Mouse (Mus musculus): ENCODE measurements around the gene Olfr1293-ps.

The Olfr1293-ps gene

DNA sequence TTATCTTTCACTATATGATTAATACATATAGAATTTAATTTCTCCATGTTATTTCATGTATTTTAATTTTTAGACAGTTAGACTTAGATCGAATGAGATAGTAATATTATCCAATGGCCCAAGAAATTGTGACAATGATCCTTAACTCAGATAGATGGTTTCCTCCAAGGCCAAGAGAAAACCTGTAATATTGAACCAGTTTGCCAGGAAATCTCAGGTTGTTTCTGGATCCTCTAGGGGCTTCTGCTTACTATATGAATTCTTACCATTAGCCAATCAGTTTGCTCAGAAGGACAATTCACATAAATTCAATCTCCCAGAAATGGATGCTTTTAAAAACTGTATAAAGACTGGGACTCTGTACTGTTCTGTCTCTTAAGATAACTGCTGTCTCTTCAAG lies at the start of gene Olfr1293-ps:
Gene Olfr1293-ps (plus strand): TSS at position 301 of the 400 bp plus-strand sequence.
- in situ Hi-C loops (cut with MboI, MseI) = no loop called here

GRCm38 (mm10) chr2:111480519-111480918 lies 44.5 kb upstream of the Olfr1293-ps start, which contains the start of gene Olfr1289:
Gene Olfr1289 (plus strand): TSS chr2:111480819.
- in situ Hi-C loops (cut with MboI, MseI) = no loop called here

- in situ Hi-C loops (cut with MboI, MseI) = no loop called here
Measured at GRCm38 (mm10) chr2:111493729-111494128, 31.3 kb upstream of the Olfr1293-ps start, which contains the start of gene Olfr1290. Gene Olfr1290 (minus strand): TSS chr2:111493829.

- in situ Hi-C loops (cut with MboI, MseI) = no loop called here
Measured at GRCm38 (mm10) chr2:111496880-111497279, 28.1 kb upstream of the Olfr1293-ps start, which contains the start of gene Olfr1291-ps1. Gene Olfr1291-ps1 (plus strand): TSS chr2:111497180.

DNA sequence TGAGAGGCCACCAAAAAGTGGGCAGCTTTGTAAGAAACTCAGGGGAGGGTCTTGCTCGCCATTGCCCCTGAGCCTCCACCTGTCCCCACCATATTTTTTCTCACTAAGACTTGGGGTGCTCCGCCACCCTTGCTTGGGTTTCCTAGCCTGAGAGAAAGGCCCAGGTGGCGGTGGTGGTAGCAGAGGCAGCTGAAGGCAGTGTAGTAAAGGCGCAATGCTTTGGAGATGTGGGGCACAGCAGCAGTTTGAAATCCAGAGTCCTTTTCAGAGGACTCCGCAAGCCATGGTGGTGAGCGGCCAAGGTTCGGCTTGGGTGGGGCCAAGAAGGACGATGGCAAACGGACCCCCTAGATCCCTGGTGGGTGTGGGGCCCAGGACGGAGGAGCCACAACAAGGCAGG lies 7.6 kb upstream of the Olfr1293-ps start:
- in situ Hi-C loops (cut with MboI, MseI) = no loop called here

GRCm38 (mm10) chr2:111540191-111540590 lies 15.2 kb downstream of the Olfr1293-ps start, which contains the start of gene Olfr1294:
Gene Olfr1294 (minus strand): TSS chr2:111540291.
- in situ Hi-C loops (cut with MboI, MseI) = no loop called here

GRCm38 (mm10) chr2:111569581-111569980 lies 44.6 kb downstream of the Olfr1293-ps start, which contains the start of gene Olfr1295:
Gene Olfr1295 (minus strand): TSS chr2:111569681.
- in situ Hi-C loops (cut with MboI, MseI) = no loop called here

Data from T-helper 2 cell (primary cell).